Mouse (Mus musculus) lung, embryonic 14.5 days (tissue): ENCODE data around the gene Lingo4. TPM values are rescaled to one million over a fixed set of nuclear protein-coding genes. Genes with fewer than 3 reads are reported as not detected.
A peak's percentile ranks its signal among the peaks of the same experiment; 100 is the strongest.

Source experiments
- ATAC-seq: fragments of 200-750 bp; cut with Nextera tagmentation; 2 replicates; pipeline ENCODE4 v1.8.0; 2017; ENCODE audit warnings: mild to moderate bottlenecking, moderate TSS enrichment, moderate library complexity; ENCODE audit not compliant: insufficient read depth
- DNase-seq: peaks from one replicate; pipeline ENCODE4 v3.0.0-alpha.2; 2015
- H3K27ac ChIP-seq: fragments of 300-500 bp; sonication (generic); 2 replicates; pipeline ENCODE4 v1.5.1; 2014; ENCODE audit warnings: low read depth, mild to moderate bottlenecking, moderate library complexity
- H3K27me3 ChIP-seq: fragments of 300-500 bp; sonication (generic); 2 replicates; pipeline ENCODE4 v1.6.1; 2014; ENCODE audit warnings: low read length, control low read depth; ENCODE audit not compliant: insufficient read depth
- H3K36me3 ChIP-seq: fragments of 300-500 bp; sonication (generic); 2 replicates; pipeline ENCODE4 v1.6.1; 2014; ENCODE audit warnings: control low read depth; ENCODE audit not compliant: insufficient read depth
- H3K4me1 ChIP-seq: fragments of 300-500 bp; sonication (generic); 2 replicates; pipeline ENCODE4 v1.6.1; 2014; ENCODE audit warnings: antibody characterized with exemption, control low read depth; ENCODE audit not compliant: insufficient read depth
- H3K4me2 ChIP-seq: fragments of 300-500 bp; sonication (generic); 2 replicates; pipeline ENCODE4 v1.6.1; 2014; ENCODE audit warnings: mild to moderate bottlenecking
- H3K4me3 ChIP-seq: fragments of 300-500 bp; sonication (generic); 2 replicates; pipeline ENCODE4 v1.5.1; 2014; ENCODE audit warnings: low read depth, low read length
- H3K9ac ChIP-seq: fragments of 300-500 bp; sonication (generic); 2 replicates; pipeline ENCODE4 v1.6.1; 2014
- H3K9me3 ChIP-seq: fragments of 300-500 bp; sonication (generic); 2 replicates; pipeline ENCODE4 v1.6.1; 2016; ENCODE audit warnings: low read depth, low read length, control low read depth
- CTCF ChIP-seq: IDR thresholded peaks from 2 replicates; pipeline ENCODE4 v1.5.1; 2016; ENCODE audit warnings: antibody characterized with exemption, low read depth
- WGBS: fragments of 180-500 bp; shearing (Covaris S2); extraction: QIAGEN DNeasy Blood & Tissue Kit; methylation state at CpG from one replicate; pipeline ENCODE4 v1.1.7; 2014; 5-methylcytosine and 5-hydroxymethylcytosine counted together
- polyA plus RNA-seq: library from polyadenylated mRNA; unstranded; fragments of >200 nt; fragmentation: Nextera tagmentation; extraction: Ambion mirVana; gene quantifications from 2 replicates; pipeline ENCODE4 v1.2.1, GENCODE M21; 2014

Gene Lingo4
- polyA plus RNA-seq, 1 experiment from 2014 or later = 0.11 TPM

DNA sequence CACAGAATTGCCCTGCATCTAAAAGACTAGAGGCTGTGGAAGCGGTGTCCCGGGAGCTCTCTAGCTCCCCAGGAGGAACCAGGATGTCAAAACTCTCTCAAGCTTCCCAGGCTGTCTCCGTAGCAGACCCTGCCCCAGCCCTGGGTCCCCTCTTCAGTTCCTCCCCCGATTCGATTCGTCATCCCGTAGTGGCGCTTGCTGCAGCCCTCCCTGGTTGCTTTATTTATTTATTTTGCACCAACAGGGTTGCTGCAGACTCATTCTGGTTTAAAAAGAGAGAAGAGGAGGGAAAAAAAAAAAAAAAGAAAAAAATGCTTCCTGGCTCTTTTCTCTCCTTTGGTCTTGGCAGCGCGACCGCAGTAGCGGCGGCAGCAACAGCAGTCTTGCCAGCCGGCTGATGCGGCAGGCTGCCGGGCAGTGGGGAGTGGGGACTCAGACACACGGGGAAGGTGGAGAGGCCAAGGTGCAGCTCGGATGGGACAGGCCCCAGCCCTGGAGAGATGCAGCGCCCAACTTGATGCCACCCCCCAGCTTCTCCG, 695 bp downstream of the Lingo4 start:
- Histone ChIP-seq H3K4me1 (no peaks in the 10 kb centered on the region), H3K9me3 (no peaks in the 10 kb centered on the region), H3K4me2 (peak overlapping the region; percentile 53), H3K4me3 (peak overlapping the region; percentile 21; the same call in 1 of the 2 replicates), H3K36me3 (no peaks in the 10 kb centered on the region), H3K27ac (no peak overlapping the region), H3K27me3 (peaks cover 34% of the 10 kb centered on the region), H3K9ac (peak overlapping the region; percentile 25; the same call in 1 of the 2 replicates)
- 2% methylated on average over 20 of the region's 20 CpGs for WGBS
- peak; percentile 65 for DNase-seq
- no peak for TF ChIP-seq CTCF
- peak; percentile 63 for ATAC-seq

DNA sequence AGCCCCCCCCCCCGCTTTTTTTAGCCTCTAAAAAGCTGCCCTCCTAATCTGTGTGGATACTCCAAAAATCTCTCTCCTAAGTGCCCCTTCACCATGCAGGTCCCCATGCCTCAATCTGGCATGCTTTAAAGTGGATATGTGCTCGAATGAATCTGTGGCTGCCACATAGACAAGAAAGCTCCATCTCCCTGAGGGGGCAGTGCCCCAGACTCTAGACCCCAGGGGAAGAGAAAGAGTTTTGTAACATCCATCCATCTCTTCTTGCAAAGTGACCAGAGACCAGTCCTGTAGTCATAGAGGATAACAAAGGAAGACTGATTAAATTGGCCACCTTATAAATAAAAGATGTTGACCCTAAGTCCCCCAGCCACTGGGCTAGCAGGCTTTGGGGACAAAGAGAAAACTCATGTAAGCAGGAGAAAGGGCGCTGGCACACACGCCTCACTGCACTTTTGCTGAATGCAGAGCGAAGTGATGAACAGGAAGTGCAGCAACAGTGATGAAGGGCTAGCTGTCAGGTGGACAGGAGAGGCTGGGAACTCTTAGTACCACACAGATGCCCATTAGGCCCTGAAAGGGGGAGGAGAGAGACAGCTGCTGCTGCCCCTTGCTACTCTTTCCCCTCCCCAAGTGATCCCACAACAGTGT, 1.5 kb downstream of the Lingo4 start:
- Histone ChIP-seq H3K27me3 (peaks cover 34% of the 10 kb centered on the region), H3K4me2 (peak overlapping the region; percentile 53; the same call in 1 of the 2 replicates), H3K36me3 (no peaks in the 10 kb centered on the region), H3K4me1 (no peaks in the 10 kb centered on the region), H3K9ac (peak overlapping the region; percentile 25; the same call in 1 of the 2 replicates), H3K9me3 (no peaks in the 10 kb centered on the region), H3K4me3 (no peak overlapping the region), H3K27ac (no peak overlapping the region)
- DNase-seq (no peak), ATAC-seq (no peak)
- no peak for TF ChIP-seq CTCF
- WGBS = 40% methylated on average over 5 of the region's 5 CpGs

DNA sequence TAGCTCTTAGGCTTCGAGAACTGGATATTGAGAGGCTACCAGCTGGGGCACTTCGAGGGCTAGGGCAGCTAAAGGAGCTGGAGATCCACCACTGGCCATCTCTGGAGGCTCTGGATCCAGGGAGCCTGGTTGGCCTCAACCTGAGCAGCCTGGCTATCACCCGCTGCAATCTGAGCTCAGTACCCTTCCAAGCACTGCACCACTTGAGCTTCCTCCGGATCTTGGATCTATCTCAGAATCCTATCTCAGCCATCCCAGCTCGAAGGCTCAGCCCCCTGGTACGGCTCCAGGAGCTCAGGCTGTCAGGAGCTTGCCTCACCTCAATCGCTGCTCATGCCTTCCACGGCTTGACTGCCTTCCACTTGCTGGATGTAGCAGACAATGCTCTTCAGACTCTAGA, 4.1 kb downstream of the Lingo4 start:
- Histone ChIP-seq H3K27ac (no peak overlapping the region), H3K4me3 (no peak overlapping the region), H3K4me1 (no peaks in the 10 kb centered on the region), H3K4me2 (no peak overlapping the region), H3K9ac (no peak overlapping the region), H3K36me3 (no peaks in the 10 kb centered on the region), H3K9me3 (no peaks in the 10 kb centered on the region), H3K27me3 (peaks cover 33% of the 10 kb centered on the region)
- WGBS = 60% methylated on average over 8 of the region's 8 CpGs
- no peak for TF ChIP-seq CTCF
- ATAC-seq = no peak
- DNase-seq = no peak

DNA sequence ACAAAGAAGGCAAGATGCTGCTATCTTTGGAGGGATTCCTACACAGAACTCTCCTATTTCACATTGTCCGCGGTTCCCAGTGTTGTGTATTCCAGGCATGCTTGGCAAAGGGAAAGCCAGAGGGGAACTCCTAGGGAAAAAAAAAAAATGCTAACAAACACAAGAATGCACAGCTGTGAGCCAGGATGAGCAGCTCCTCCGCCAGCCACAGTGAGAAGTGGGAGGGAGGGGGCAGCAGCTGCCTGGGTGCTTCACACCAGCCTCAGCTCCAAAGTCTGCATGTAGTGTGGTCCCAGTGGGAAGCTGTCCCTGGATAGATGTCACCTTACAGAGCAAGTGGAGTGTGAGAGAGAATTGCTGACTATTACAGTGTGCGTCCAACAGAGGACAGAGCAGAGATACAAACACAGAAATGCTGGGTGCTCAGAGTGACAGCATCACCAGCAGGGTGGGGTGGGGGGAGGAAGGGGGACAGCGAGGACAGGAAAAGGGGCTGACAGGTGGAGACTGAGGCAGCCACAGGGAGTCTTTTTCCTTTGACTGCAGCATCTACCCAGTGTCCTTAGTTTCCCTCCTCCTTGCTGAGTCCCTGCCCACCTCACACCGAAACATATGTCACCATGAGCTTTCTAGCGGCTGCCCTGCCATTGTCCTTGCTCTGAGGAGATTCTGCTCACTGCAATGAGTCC, 6.2 kb downstream of the Lingo4 start:
- Histone ChIP-seq H3K9me3 (no peaks in the 10 kb centered on the region), H3K36me3 (no peaks in the 10 kb centered on the region), H3K27me3 (peaks cover 20% of the 10 kb centered on the region; the same call in 1 of the 2 replicates), H3K9ac (no peak overlapping the region), H3K4me2 (no peak overlapping the region), H3K4me3 (no peak overlapping the region), H3K4me1 (no peaks in the 10 kb centered on the region), H3K27ac (no peak overlapping the region)
- 20% methylated on average over 7 of the region's 7 CpGs for WGBS
- DNase-seq = peak; percentile 22
- peak; percentile 63 for ATAC-seq
- TF ChIP-seq CTCF = no peak

DNA sequence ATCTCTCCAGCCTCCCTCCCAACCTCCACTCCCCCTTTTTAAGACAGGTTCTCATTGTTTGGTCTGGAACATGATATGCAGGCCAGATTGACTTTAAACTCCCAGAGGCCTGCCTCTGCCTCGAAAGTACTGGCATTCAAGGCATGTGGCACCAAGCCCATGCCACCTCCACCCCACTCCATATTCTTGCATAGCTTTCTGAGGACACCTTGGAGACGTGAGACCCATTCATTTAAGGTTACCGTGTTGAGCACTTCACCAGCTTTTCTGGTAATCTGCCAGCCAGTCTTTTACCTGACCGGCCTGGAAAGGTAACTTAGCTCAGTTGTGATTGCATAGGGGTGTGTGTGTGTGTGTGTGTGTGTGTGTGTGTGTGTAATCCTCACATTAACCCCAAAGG, 7.2 kb downstream of the Lingo4 start:
- H3K9ac ChIP-seq = no peak overlapping the region
- ATAC-seq (peak; percentile 77), DNase-seq (peak; percentile 64)
- H3K4me2 ChIP-seq = no peak overlapping the region
- H3K4me1 ChIP-seq = no peaks in the 10 kb centered on the region
- H3K4me3 ChIP-seq = no peak overlapping the region
- 43% methylated on average over 4 of the region's 4 CpGs for WGBS
- H3K27ac ChIP-seq = no peak overlapping the region
- peaks cover 11% of the 10 kb centered on the region; the same call in 1 of the 2 replicates for H3K27me3 ChIP-seq
- H3K9me3 ChIP-seq = no peaks in the 10 kb centered on the region
- TF ChIP-seq CTCF = no peak
- H3K36me3 ChIP-seq = no peaks in the 10 kb centered on the region

DNA sequence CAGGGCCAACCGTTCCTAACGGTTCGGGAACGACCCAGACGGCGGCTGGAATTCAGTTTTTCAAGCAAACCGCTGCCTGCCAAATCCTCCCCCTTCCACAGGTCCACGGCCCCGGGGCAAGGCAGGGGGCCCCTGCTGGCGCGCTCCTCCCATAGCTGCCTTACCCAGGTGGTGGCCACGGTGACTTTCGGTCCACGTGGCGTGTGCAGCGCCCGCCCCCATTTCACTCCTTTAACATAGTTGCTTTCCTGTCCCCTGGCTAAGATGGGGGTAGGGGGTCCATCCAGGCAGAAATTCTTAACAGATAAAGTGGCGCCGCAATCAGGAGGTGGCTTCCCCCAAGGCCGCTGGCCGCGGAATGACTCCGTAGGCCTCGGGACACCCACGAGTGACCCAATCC, 14.2 kb downstream of the Lingo4 start:
- H3K27me3 ChIP-seq = no peaks in the 10 kb centered on the region
- TF ChIP-seq CTCF = no peak
- DNase-seq = peak; percentile 2
- H3K4me3 ChIP-seq = peak overlapping the region; percentile 44
- 9% methylated on average over 25 of the region's 25 CpGs for WGBS
- no peaks in the 10 kb centered on the region for H3K36me3 ChIP-seq
- peak overlapping the region; percentile 46; the same call in 1 of the 2 replicates for H3K9ac ChIP-seq
- peak overlapping the region; percentile 87 for H3K4me2 ChIP-seq
- peak; percentile 29 for ATAC-seq
- H3K9me3 ChIP-seq = no peaks in the 10 kb centered on the region
- peaks cover 4% of the 10 kb centered on the region; the same call in 1 of the 2 replicates for H3K4me1 ChIP-seq
- no peak overlapping the region for H3K27ac ChIP-seq
